Mouse (Mus musculus) heart, postnatal 0 days (tissue): ENCODE measurements around the gene Fam20b. TPM values are rescaled to one million over a fixed set of nuclear protein-coding genes. Genes with fewer than 3 reads are reported as not detected.

Experiments
- ATAC-seq: fragments of 200-750 bp; cut with Nextera tagmentation; 2 replicates; pipeline ENCODE4 v1.8.0; 2017; ENCODE audit warnings: low read depth, moderate number of reproducible peaks, moderate library complexity; ENCODE audit not compliant: insufficient read depth
- DNase-seq: peaks from one replicate; pipeline ENCODE4 v3.0.0-alpha.2; 2016; ENCODE audit warnings: low spot score
- H3K27ac ChIP-seq: fragments of 300-500 bp; sonication (generic); 2 replicates; pipeline ENCODE4 v1.5.1; 2014; ENCODE audit warnings: low read depth, mild to moderate bottlenecking
- H3K27me3 ChIP-seq: fragments of 300-500 bp; sonication (generic); 2 replicates; pipeline ENCODE4 v1.6.1; 2014; ENCODE audit warnings: low read length, mixed read lengths; ENCODE audit not compliant: control insufficient read depth, insufficient read depth
- H3K36me3 ChIP-seq: fragments of 300-500 bp; sonication (generic); replicated peaks from 2 replicates; pipeline ENCODE4 v1.6.1; 2014; ENCODE audit warnings: low read length, mixed read lengths; ENCODE audit not compliant: control insufficient read depth, insufficient read depth
- H3K4me1 ChIP-seq: fragments of 300-500 bp; sonication (generic); 2 replicates; pipeline ENCODE4 v1.6.1; 2014; ENCODE audit warnings: antibody characterized with exemption; ENCODE audit not compliant: control insufficient read depth, insufficient read depth
- H3K4me2 ChIP-seq: fragments of 300-500 bp; sonication (generic); 2 replicates; pipeline ENCODE4 v1.6.1; 2014; ENCODE audit warnings: low read depth, mild to moderate bottlenecking, low read length, moderate library complexity
- H3K4me3 ChIP-seq: fragments of 300-500 bp; sonication (generic); 2 replicates; pipeline ENCODE4 v1.5.1; 2014; ENCODE audit warnings: low read depth, low read length
- H3K9ac ChIP-seq: fragments of 300-500 bp; sonication (generic); replicated peaks from 2 replicates; pipeline ENCODE4 v1.6.1; 2014; ENCODE audit warnings: low read depth, low read length, mixed read lengths
- H3K9me3 ChIP-seq: fragments of 300-500 bp; sonication (generic); replicated peaks from 2 replicates; pipeline ENCODE4 v1.6.1; 2016; ENCODE audit warnings: low read length; ENCODE audit not compliant: control insufficient read depth
- CTCF ChIP-seq: IDR thresholded peaks from 2 replicates; pipeline ENCODE4 v1.5.1; 2016; ENCODE audit warnings: antibody characterized with exemption, control low read depth, low read depth
- EP300 ChIP-seq: IDR thresholded peaks from 2 replicates; pipeline ENCODE4 v1.6.1; 2016; ENCODE audit warnings: antibody characterized with exemption, low read depth
- WGBS: fragments of 180-500 bp; shearing (Covaris S2); extraction: QIAGEN DNeasy Blood & Tissue Kit; methylation state at CpG from one replicate; pipeline ENCODE4 v1.1.7; 2014; 5-methylcytosine and 5-hydroxymethylcytosine counted together
- polyA plus RNA-seq: library from polyadenylated mRNA; unstranded; fragments of >200 nt; fragmentation: Nextera tagmentation; extraction: Ambion mirVana; gene quantifications from 2 replicates; pipeline ENCODE4 v1.2.1, GENCODE M21; 2015
- total RNA-seq: library from RNA; depleted of rRNA; stranded (reverse); fragments of >200 nt; gene quantifications from 2 replicates; pipeline ENCODE4 v1.2.3, GENCODE M21; 2014; ENCODE audit warnings: low replicate concordance

The Fam20b gene
- total and polyA plus RNA-seq, 2 experiments from 2014 or later: 20.9 to 46.7 TPM

GRCm38 (mm10) chr1:156674195-156675000, 44.5 kb downstream of the Fam20b start, which contains the start of gene Tor3a:
Gene Tor3a, minus strand, starts transcription at chr1:156674356.
- WGBS: 6% methylated on average over 37 of the region's 37 CpGs
- peak within 1 kb of the TSS; percentile 89 for H3K4me2 ChIP-seq
- no peaks in the 10 kb centered on the region for H3K36me3 ChIP-seq
- peaks cover 4% of the 10 kb centered on the region; the same call in 1 of the 2 replicates for H3K4me1 ChIP-seq
- DNase-seq (peak; percentile 65), ATAC-seq (peak; percentile 85)
- TF ChIP-seq EP300 (no peak), CTCF (no peak)
- H3K27me3 ChIP-seq: no peaks in the 10 kb centered on the region
- H3K9ac ChIP-seq: peak within 1 kb of the TSS; percentile 71
- no peaks in the 10 kb centered on the region for H3K9me3 ChIP-seq
- H3K4me3 ChIP-seq: peak within 1 kb of the TSS; percentile 72
- peak within 1 kb of the TSS; percentile 65 for H3K27ac ChIP-seq

- Histone ChIP-seq H3K9ac (peak overlapping the region; percentile 71), H3K36me3 (no peaks in the 10 kb centered on the region), H3K27me3 (no peaks in the 10 kb centered on the region), H3K4me2 (peak overlapping the region; percentile 89), H3K27ac (peak overlapping the region; percentile 65), H3K4me1 (peaks cover 10% of the 10 kb centered on the region; the same call in 1 of the 2 replicates), H3K9me3 (no peaks in the 10 kb centered on the region), H3K4me3 (peak overlapping the region; percentile 72)
- no peak for DNase-seq
- TF ChIP-seq EP300 (no peak), CTCF (no peak)
- ATAC-seq: peak; percentile 30
- WGBS: under 1% methylated on average over 29 of the region's 29 CpGs
Measured at GRCm38 (mm10) chr1:156673476-156674194, 45.3 kb downstream of the Fam20b start.

DNA sequence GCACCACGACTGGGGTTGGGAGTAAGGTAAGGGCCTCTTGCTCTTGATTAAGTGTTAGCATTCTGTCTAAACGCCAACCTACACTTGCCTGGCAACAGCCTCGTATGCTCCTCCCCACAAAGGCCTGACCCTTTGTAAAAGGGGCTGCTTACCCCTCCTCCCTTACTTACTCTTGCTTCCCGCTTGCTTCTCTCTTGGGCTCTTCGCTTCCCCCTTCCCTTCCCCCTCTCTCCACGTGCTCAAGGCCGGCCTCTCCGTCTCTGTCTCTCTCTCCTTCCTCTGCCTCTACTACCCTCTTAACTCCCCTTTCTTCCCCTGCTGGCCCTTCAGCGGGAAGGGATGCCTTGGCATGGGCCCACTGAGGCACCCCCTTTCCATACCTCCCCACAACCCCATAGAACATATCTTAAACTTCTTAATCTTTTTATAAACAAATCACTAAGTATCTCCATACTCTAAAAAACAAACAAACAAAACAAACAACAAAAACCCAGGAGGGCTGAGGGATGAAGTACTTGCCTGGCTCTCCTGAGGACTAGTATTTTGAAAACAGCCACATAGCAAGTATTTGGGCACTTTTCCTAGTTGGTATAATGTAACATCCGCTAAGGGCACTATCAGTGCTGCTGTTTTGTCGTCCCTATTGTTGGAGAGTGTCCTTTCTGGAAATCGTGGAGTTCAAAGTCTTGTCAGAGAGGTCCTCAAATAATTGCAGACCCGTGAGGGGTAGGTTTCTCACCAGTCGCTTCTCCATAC, 46.0 kb downstream of the Fam20b start:
- DNase-seq: peak; percentile 46
- peak overlapping the region; percentile 71 for H3K9ac ChIP-seq

GRCm38 (mm10) chr1:156671921-156672320, 47.0 kb downstream of the Fam20b start:
- Histone ChIP-seq H3K36me3 (no peaks in the 10 kb centered on the region), H3K9me3 (no peaks in the 10 kb centered on the region), H3K27me3 (no peaks in the 10 kb centered on the region), H3K9ac (no peak overlapping the region), H3K4me2 (no peak overlapping the region), H3K27ac (no peak overlapping the region), H3K4me1 (peaks cover 24% of the 10 kb centered on the region), H3K4me3 (no peak overlapping the region)
- 91% methylated on average over 3 of the region's 3 CpGs for WGBS
- ATAC-seq (no peak), DNase-seq (no peak)
- TF ChIP-seq CTCF: no peak
- no peak for TF ChIP-seq EP300

More for the DNA sequence above, 46.0 kb downstream of the Fam20b start:
- WGBS: 27% methylated on average over 14 of the region's 14 CpGs
- Histone ChIP-seq H3K27me3 (no peaks in the 10 kb centered on the region), H3K9me3 (no peaks in the 10 kb centered on the region), H3K36me3 (no peaks in the 10 kb centered on the region), H3K4me2 (peak overlapping the region; percentile 89), H3K27ac (peak overlapping the region; percentile 65), H3K4me1 (peaks cover 17% of the 10 kb centered on the region; the same call in 1 of the 2 replicates), H3K4me3 (peak overlapping the region; percentile 72)
- ATAC-seq: no peak; the same call in 1 of the 2 replicates
- TF ChIP-seq EP300: no peak

DNA sequence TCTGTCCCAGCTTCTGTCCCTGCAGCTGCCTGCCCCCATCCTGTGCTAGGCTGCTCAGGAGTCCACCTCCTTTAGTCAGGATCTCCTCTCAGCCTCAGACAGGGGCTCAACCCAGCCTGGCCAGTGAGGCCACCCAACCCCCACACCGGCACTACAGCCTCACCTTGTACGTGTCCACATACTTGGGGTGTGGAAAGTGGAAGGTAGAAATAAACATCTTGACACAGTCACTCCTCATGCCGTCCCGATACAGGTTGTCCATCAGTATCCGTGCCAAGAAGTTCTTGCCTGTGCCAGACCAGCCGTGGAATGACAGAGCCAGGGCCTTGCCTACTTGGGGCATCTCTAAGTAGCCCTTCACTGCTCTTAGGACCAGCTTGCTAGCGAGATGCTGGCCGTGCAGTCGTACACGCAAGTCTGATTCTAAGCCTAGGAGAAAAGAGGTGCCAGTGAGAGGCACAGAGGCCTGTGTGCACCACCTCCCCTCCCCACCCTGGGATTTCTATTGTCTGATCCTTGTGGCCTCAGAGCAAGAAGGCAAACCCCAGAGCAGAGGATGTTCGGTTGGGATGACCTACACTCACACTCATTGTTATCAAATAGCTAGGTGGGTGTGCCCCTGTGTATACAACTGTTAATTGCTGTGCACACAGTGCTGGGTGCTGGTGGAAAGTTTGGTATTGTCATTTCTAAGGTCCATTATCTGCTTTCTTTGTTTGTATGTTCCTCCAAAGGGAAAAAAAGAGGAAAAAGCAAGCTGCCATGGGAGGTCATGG, 49.5 kb downstream of the Fam20b start:
- TF ChIP-seq EP300 (no peak), CTCF (no peak)
- ATAC-seq: no peak
- Histone ChIP-seq H3K9ac (no peak overlapping the region), H3K4me1 (peaks cover 21% of the 10 kb centered on the region; the same call in 1 of the 2 replicates), H3K4me3 (no peak overlapping the region), H3K36me3 (no peaks in the 10 kb centered on the region), H3K27me3 (no peaks in the 10 kb centered on the region), H3K27ac (no peak overlapping the region), H3K9me3 (no peaks in the 10 kb centered on the region), H3K4me2 (no peak overlapping the region)
- no peak for DNase-seq
- 57% methylated on average over 11 of the region's 11 CpGs for WGBS
